Mouse (Mus musculus) midbrain, embryonic 11.5 days (tissue): ENCODE measurements around the gene 4930556J24Rik. TPM values are rescaled to one million over a fixed set of nuclear protein-coding genes. Genes with fewer than 3 reads are reported as not detected.
"Not testable (repeated sequence)": the region's sequence is repeated elsewhere in the genome, so short reads cannot be mapped to it uniquely, and the experiment has no call there.

Experiments
- ATAC-seq: fragments of 200-750 bp; cut with Nextera tagmentation; 2 replicates; pipeline ENCODE4 v1.8.0; 2017; ENCODE audit warnings: moderate TSS enrichment, moderate library complexity; ENCODE audit not compliant: low FRiP score
- DNase-seq: peaks from one replicate; pipeline ENCODE4 v3.0.0; 2015; ENCODE audit warnings: low spot score; ENCODE audit errors: missing footprints
- H3K27ac ChIP-seq: fragments of 300-500 bp; sonication (generic); 2 replicates; pipeline ENCODE4 v1.5.1; 2014; ENCODE audit warnings: low read depth, low read length
- H3K27me3 ChIP-seq: fragments of 300-500 bp; sonication (generic); 2 replicates; pipeline ENCODE4 v1.6.1; 2014; ENCODE audit warnings: mild to moderate bottlenecking, low read length, moderate library complexity, mixed read lengths; ENCODE audit not compliant: control insufficient read depth, insufficient read depth
- H3K36me3 ChIP-seq: fragments of 300-500 bp; sonication (generic); 2 replicates; pipeline ENCODE4 v1.6.1; 2014; ENCODE audit warnings: mild to moderate bottlenecking, low read length, moderate library complexity, mixed read lengths; ENCODE audit not compliant: control insufficient read depth, insufficient read depth
- H3K4me1 ChIP-seq: fragments of 300-500 bp; sonication (generic); 2 replicates; pipeline ENCODE4 v1.6.1; 2014; ENCODE audit warnings: low read length; ENCODE audit not compliant: control insufficient read depth, insufficient read depth
- H3K4me2 ChIP-seq: fragments of 300-500 bp; sonication (generic); 2 replicates; pipeline ENCODE4 v1.6.1; 2014; ENCODE audit warnings: mild to moderate bottlenecking, moderate library complexity
- H3K4me3 ChIP-seq: fragments of 300-500 bp; sonication (generic); 2 replicates; pipeline ENCODE4 v1.5.1; 2014; ENCODE audit warnings: low read depth, low read length
- H3K9ac ChIP-seq: fragments of 300-500 bp; sonication (generic); 2 replicates; pipeline ENCODE4 v1.6.1; 2014; ENCODE audit warnings: low read length
- H3K9me3 ChIP-seq: fragments of 300-500 bp; sonication (generic); 2 replicates; pipeline ENCODE4 v1.6.1; 2016; ENCODE audit warnings: low read length; ENCODE audit not compliant: control insufficient read depth
- WGBS: fragments of 180-500 bp; shearing (Covaris S2); extraction: QIAGEN DNeasy Blood & Tissue Kit; methylation state at CpG from one replicate; pipeline ENCODE4 v1.1.7; 2014; 5-methylcytosine and 5-hydroxymethylcytosine counted together
- polyA plus RNA-seq: library from polyadenylated mRNA; unstranded; fragments of >200 nt; fragmentation: Nextera tagmentation; extraction: Ambion mirVana; gene quantifications from 2 replicates; pipeline ENCODE4 v1.2.1, GENCODE M21; 2014

4930556J24Rik gene
- polyA plus RNA-seq = 0.14 TPM in 1 of 2 replicates, not detected in the other

GRCm38 (mm10) chr11:3976678-3977077 is at the start of gene 4930556J24Rik:
4930556J24Rik (minus strand) TSS chr11:3976778.
- Histone ChIP-seq H3K36me3 (peaks cover 36% of the 10 kb centered on the region), H3K4me3 (no peak within 1 kb of the TSS), H3K27me3 (no peaks in the 10 kb centered on the region), H3K9ac (no peak within 1 kb of the TSS), H3K4me1 (no peaks in the 10 kb centered on the region), H3K27ac (no peak within 1 kb of the TSS), H3K9me3 (no peaks in the 10 kb centered on the region), H3K4me2 (no peak within 1 kb of the TSS)
- 96% methylated on average over 6 of the region's 6 CpGs for WGBS
- ATAC-seq = no peak
- no peak for DNase-seq

GRCm38 (mm10) chr11:4023321-4023720 is 46.7 kb upstream of the 4930556J24Rik start:
- Histone ChIP-seq H3K4me1 (no peaks in the 10 kb centered on the region), H3K9me3 (no peaks in the 10 kb centered on the region), H3K27me3 (no peaks in the 10 kb centered on the region), H3K4me3 (no peak overlapping the region), H3K9ac (no peak overlapping the region), H3K27ac (no peak overlapping the region), H3K36me3 (no peaks in the 10 kb centered on the region), H3K4me2 (no peak overlapping the region)
- DNase-seq (no peak), ATAC-seq (no peak)
- WGBS = 83% methylated on average over 2 of the region's 2 CpGs

GRCm38 (mm10) chr11:4022111-4022510 is 45.5 kb upstream of the 4930556J24Rik start:
- DNase-seq, H3K27me3 ChIP-seq, H3K4me1 ChIP-seq, ATAC-seq, H3K36me3 ChIP-seq, H3K4me3 ChIP-seq, H3K9ac ChIP-seq, H3K4me2 ChIP-seq, H3K9me3 ChIP-seq, H3K27ac ChIP-seq: not testable (repeated sequence)
- WGBS = 93% methylated on average over 13 of the region's 13 CpGs

- 91% methylated on average over 14 of the region's 14 CpGs for WGBS
- H3K4me1 ChIP-seq = not testable (repeated sequence)
Observed at GRCm38 (mm10) chr11:4015796-4016195, 39.2 kb upstream of the 4930556J24Rik start.

GRCm38 (mm10) chr11:4012616-4013015 is 36.0 kb upstream of the 4930556J24Rik start:
- Histone ChIP-seq H3K9me3 (no peaks in the 10 kb centered on the region), H3K27me3 (no peaks in the 10 kb centered on the region), H3K4me1 (no peaks in the 10 kb centered on the region), H3K4me2 (no peak overlapping the region), H3K27ac (no peak overlapping the region), H3K36me3 (no peaks in the 10 kb centered on the region), H3K9ac (no peak overlapping the region), H3K4me3 (no peak overlapping the region)
- WGBS = 48% methylated on average over 1 of the region's 1 CpGs
- no peak for DNase-seq
- no peak for ATAC-seq

More at GRCm38 (mm10) chr11:4015796-4016195, 39.2 kb upstream of the 4930556J24Rik start:
- not testable (repeated sequence) for H3K27ac ChIP-seq, H3K27me3 ChIP-seq, H3K36me3 ChIP-seq, H3K4me3 ChIP-seq, H3K9ac ChIP-seq, ATAC-seq, H3K9me3 ChIP-seq, DNase-seq, H3K4me2 ChIP-seq

GRCm38 (mm10) chr11:4006462-4006861 is 29.9 kb upstream of the 4930556J24Rik start:
- Histone ChIP-seq H3K4me3 (no peak overlapping the region), H3K36me3 (no peaks in the 10 kb centered on the region), H3K4me1 (no peaks in the 10 kb centered on the region), H3K27me3 (no peaks in the 10 kb centered on the region), H3K4me2 (no peak overlapping the region), H3K9ac (no peak overlapping the region), H3K9me3 (no peaks in the 10 kb centered on the region), H3K27ac (no peak overlapping the region)
- DNase-seq = no peak
- no peak for ATAC-seq
- 81% methylated on average over 3 of the region's 3 CpGs for WGBS

GRCm38 (mm10) chr11:4005220-4005805 is 28.7 kb upstream of the 4930556J24Rik start:
- Histone ChIP-seq H3K4me3 (no peak overlapping the region), H3K9ac (no peak overlapping the region), H3K4me1 (no peaks in the 10 kb centered on the region), H3K27ac (no peak overlapping the region), H3K4me2 (no peak overlapping the region), H3K36me3 (no peaks in the 10 kb centered on the region), H3K27me3 (no peaks in the 10 kb centered on the region), H3K9me3 (no peaks in the 10 kb centered on the region)
- 66% methylated on average over 5 of the region's 5 CpGs for WGBS
- ATAC-seq = no peak
- DNase-seq = no peak

- Histone ChIP-seq H3K36me3 (no peaks in the 10 kb centered on the region), H3K27me3 (peaks cover 26% of the 10 kb centered on the region), H3K4me2 (no peak overlapping the region), H3K9me3 (no peaks in the 10 kb centered on the region), H3K4me1 (peaks cover 4% of the 10 kb centered on the region; the same call in 1 of the 2 replicates), H3K27ac (no peak overlapping the region), H3K9ac (no peak overlapping the region), H3K4me3 (no peak overlapping the region)
- 9% methylated on average over 5 of the region's 5 CpGs for WGBS
- DNase-seq (peak; percentile 93), ATAC-seq (no peak)
Observed at GRCm38 (mm10) chr11:4001603-4002002, 25.0 kb upstream of the 4930556J24Rik start.

GRCm38 (mm10) chr11:3999547-3999946 is 23.0 kb upstream of the 4930556J24Rik start:
- no peak for DNase-seq
- no peak overlapping the region for H3K27ac ChIP-seq
- H3K9ac ChIP-seq = no peak overlapping the region
- H3K4me1 ChIP-seq = peaks cover 4% of the 10 kb centered on the region; the same call in 1 of the 2 replicates
- H3K4me3 ChIP-seq = no peak overlapping the region
- no peaks in the 10 kb centered on the region for H3K36me3 ChIP-seq
- H3K9me3 ChIP-seq = no peaks in the 10 kb centered on the region
- WGBS = 79% methylated on average over 5 of the region's 5 CpGs
- no peak overlapping the region for H3K4me2 ChIP-seq
- no peak for ATAC-seq
- peaks cover 26% of the 10 kb centered on the region for H3K27me3 ChIP-seq
